Mouse (Mus musculus) brain, embryonic 14.5 days (tissue): ENCODE data around the gene Cplx3.
A peak's percentile ranks its signal among the peaks of the same experiment; 100 is the strongest.

Experiments used
- CTCF ChIP-seq: fragments of 200-500 bp; IDR thresholded peaks from 2 replicates; pipeline ENCODE4 v1.5.1; 2012; ENCODE audit warnings: inconsistent platforms, mild to moderate bottlenecking, moderate library complexity, borderline replicate concordance; ENCODE audit not compliant: insufficient read depth, insufficient read length; ENCODE audit errors: extremely low read depth
- POLR2A ChIP-seq: fragments of 200-500 bp; IDR thresholded peaks from 2 replicates; pipeline ENCODE4 v1.6.1; 2012; ENCODE audit warnings: mild to moderate bottlenecking, inconsistent platforms, borderline replicate concordance; ENCODE audit not compliant: poor library complexity, insufficient read depth, insufficient read length, severe bottlenecking; ENCODE audit errors: extremely low read depth

DNA sequence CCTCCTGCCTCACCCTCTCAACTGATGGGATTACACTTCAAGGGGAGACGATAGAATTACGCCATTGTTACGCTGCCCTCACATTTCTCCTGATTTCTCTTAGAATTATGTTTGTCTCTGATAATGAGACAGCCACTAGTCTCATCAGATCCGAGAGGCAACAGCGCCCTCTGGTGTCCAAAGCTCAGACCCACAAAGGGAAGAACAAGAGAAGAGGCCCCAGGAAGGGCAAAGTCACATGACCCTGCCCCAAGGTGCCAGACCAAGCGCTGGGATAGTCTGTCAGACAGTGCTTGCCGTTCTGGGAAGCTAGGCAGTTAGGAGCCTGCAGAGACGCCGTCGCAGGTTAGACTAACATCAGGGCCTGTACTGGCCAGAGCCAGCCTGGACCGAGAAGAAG lies 49.7 kb upstream of the Cplx3 start:
- TF ChIP-seq CTCF (peak; percentile 91), POLR2A (no peak)
